Mouse (Mus musculus): ENCODE measurements around the gene Rnf144b.

GRCm38 (mm10) chr13:47243569-47243968 is 121.1 kb downstream of the Rnf144b start:
- TF ChIP-seq E2F4 (IDR thresholded peaks at IDR 0.05; ENCODE audit: insufficient read depth) (no peak), POLR2A (IDR thresholded peaks at IDR 0.05; ENCODE audit: insufficient read length, low read depth) (no peak), MAX (IDR thresholded peaks at IDR 0.05; ENCODE audit: low read depth) (no peak), SRF (IDR thresholded peaks at IDR 0.05; ENCODE audit: control insufficient read depth, insufficient read length, low read depth) (no peak), CEBPB (IDR thresholded peaks at IDR 0.05; ENCODE audit: insufficient read depth, poor library complexity, severe bottlenecking) (no peak)
